Mouse (Mus musculus) heart, embryonic 15.5 days (tissue): ENCODE results near the gene Ctsd. TPM values are rescaled to one million over a fixed set of nuclear protein-coding genes. Genes with fewer than 3 reads are reported as not detected.

ENCODE experiments used
- ATAC-seq: fragments of 200-750 bp; cut with Nextera tagmentation; replicated peaks from 2 replicates; pipeline ENCODE4 v1.8.0; 2017; ENCODE audit warnings: low read depth, moderate TSS enrichment; ENCODE audit not compliant: insufficient number of reproducible peaks, insufficient read depth, low FRiP score
- H3K27ac ChIP-seq: fragments of 300-500 bp; sonication (generic); 2 replicates; pipeline ENCODE4 v1.5.1; 2015; ENCODE audit warnings: mild to moderate bottlenecking, inconsistent platforms
- H3K27me3 ChIP-seq: fragments of 300-500 bp; sonication (generic); 2 replicates; pipeline ENCODE4 v1.6.1; 2015; ENCODE audit warnings: inconsistent platforms
- H3K36me3 ChIP-seq: fragments of 300-500 bp; sonication (generic); 2 replicates; pipeline ENCODE4 v1.6.1; 2015; ENCODE audit warnings: mild to moderate bottlenecking, inconsistent platforms
- H3K4me1 ChIP-seq: fragments of 300-500 bp; sonication (generic); replicated peaks from 2 replicates; pipeline ENCODE4 v1.6.1; 2015; ENCODE audit warnings: inconsistent platforms
- H3K4me2 ChIP-seq: fragments of 300-500 bp; sonication (generic); 2 replicates; pipeline ENCODE4 v1.6.1; 2015; ENCODE audit warnings: inconsistent platforms, mild to moderate bottlenecking, moderate library complexity
- H3K4me3 ChIP-seq: fragments of 300-500 bp; sonication (generic); 2 replicates; pipeline ENCODE4 v1.5.1; 2015; ENCODE audit warnings: mild to moderate bottlenecking, inconsistent platforms
- H3K9ac ChIP-seq: fragments of 300-500 bp; sonication (generic); 2 replicates; pipeline ENCODE4 v1.6.1; 2015; ENCODE audit warnings: mild to moderate bottlenecking, inconsistent platforms
- H3K9me3 ChIP-seq: fragments of 300-500 bp; sonication (generic); replicated peaks from 2 replicates; pipeline ENCODE4 v1.6.1; 2016; ENCODE audit warnings: inconsistent platforms
- WGBS: fragments of 180-500 bp; shearing (Covaris S2); methylation state at CpG from one replicate; pipeline ENCODE4 v1.1.7; 2015; ENCODE audit warnings: mixed read lengths; 5-methylcytosine and 5-hydroxymethylcytosine counted together
- polyA plus RNA-seq: library from polyadenylated mRNA; unstranded; fragments of >200 nt; fragmentation: Nextera tagmentation; extraction: Ambion mirVana; gene quantifications from 2 replicates; pipeline ENCODE4 v1.2.1, GENCODE M21; 2015

The Ctsd gene
- polyA plus RNA-seq, result 389 and 487 TPM in 2 replicates

GRCm38 (mm10) chr7:142387419-142388148 is at the start of gene Ctsd:
Ctsd (minus strand) TSS chr7:142388038.
- under 1% methylated on average over 55 of the region's 55 CpGs for WGBS
- H3K27ac ChIP-seq, result peak within 1 kb of the TSS; percentile 82
- H3K36me3 ChIP-seq, result peaks cover 28% of the 10 kb centered on the region
- peaks cover 23% of the 10 kb centered on the region for H3K4me1 ChIP-seq
- H3K4me2 ChIP-seq, result peak within 1 kb of the TSS; percentile 91
- H3K9ac ChIP-seq, result peak within 1 kb of the TSS; percentile 77
- H3K27me3 ChIP-seq, result no peaks in the 10 kb centered on the region
- no peaks in the 10 kb centered on the region for H3K9me3 ChIP-seq
- peak; percentile 95 for ATAC-seq
- H3K4me3 ChIP-seq, result peak within 1 kb of the TSS; percentile 70

GRCm38 (mm10) chr7:142437324-142437723 is 49.5 kb upstream of the Ctsd start:
- peaks cover 47% of the 10 kb centered on the region for H3K4me1 ChIP-seq
- no peak overlapping the region for H3K4me3 ChIP-seq
- no peaks in the 10 kb centered on the region for H3K36me3 ChIP-seq
- no peak overlapping the region for H3K27ac ChIP-seq
- H3K9ac ChIP-seq, result no peak overlapping the region
- no peak for ATAC-seq
- H3K9me3 ChIP-seq, result no peaks in the 10 kb centered on the region
- 73% methylated on average over 5 of the region's 5 CpGs for WGBS
- H3K4me2 ChIP-seq, result no peak overlapping the region
- no peaks in the 10 kb centered on the region for H3K27me3 ChIP-seq

- Histone ChIP-seq H3K9me3 (no peaks in the 10 kb centered on the region), H3K4me1 (peaks cover 36% of the 10 kb centered on the region), H3K27me3 (no peaks in the 10 kb centered on the region), H3K27ac (peak overlapping the region; percentile 20; the same call in 1 of the 2 replicates), H3K4me2 (no peak overlapping the region), H3K9ac (no peak overlapping the region), H3K36me3 (no peaks in the 10 kb centered on the region), H3K4me3 (no peak overlapping the region)
- 25% methylated on average over 4 of the region's 4 CpGs for WGBS
- no peak for ATAC-seq
Observed at GRCm38 (mm10) chr7:142435524-142435923, 47.7 kb upstream of the Ctsd start.

- no peaks in the 10 kb centered on the region for H3K9me3 ChIP-seq
- no peak within 1 kb of the TSS for H3K4me2 ChIP-seq
- no peak within 1 kb of the TSS for H3K4me3 ChIP-seq
- H3K36me3 ChIP-seq, result no peaks in the 10 kb centered on the region
- 74% methylated on average over 10 of the region's 10 CpGs for WGBS
- H3K27ac ChIP-seq, result peak within 1 kb of the TSS; percentile 56
- peaks cover 41% of the 10 kb centered on the region for H3K4me1 ChIP-seq
- H3K9ac ChIP-seq, result no peak within 1 kb of the TSS
- H3K27me3 ChIP-seq, result no peaks in the 10 kb centered on the region
- ATAC-seq, result no peak
Observed at GRCm38 (mm10) chr7:142434137-142434865, 46.5 kb upstream of the Ctsd start, which contains the start of gene Syt8. Syt8 (plus strand) TSS chr7:142434850.

GRCm38 (mm10) chr7:142433623-142434022 is 45.8 kb upstream of the Ctsd start:
- WGBS, result 22% methylated on average over 19 of the region's 19 CpGs
- H3K27ac ChIP-seq, result peak overlapping the region; percentile 56
- peaks cover 41% of the 10 kb centered on the region for H3K4me1 ChIP-seq
- ATAC-seq, result 0 out of 2 replicates have a peak, but pooled peaks have one; percentile 11
- no peak overlapping the region for H3K4me3 ChIP-seq
- H3K27me3 ChIP-seq, result no peaks in the 10 kb centered on the region
- no peaks in the 10 kb centered on the region for H3K36me3 ChIP-seq
- H3K9ac ChIP-seq, result no peak overlapping the region
- no peaks in the 10 kb centered on the region for H3K9me3 ChIP-seq
- H3K4me2 ChIP-seq, result no peak overlapping the region

GRCm38 (mm10) chr7:142431106-142431505 is 43.3 kb upstream of the Ctsd start:
- Histone ChIP-seq H3K4me2 (no peak overlapping the region), H3K4me1 (peaks cover 36% of the 10 kb centered on the region), H3K27ac (peak overlapping the region; percentile 64), H3K9ac (no peak overlapping the region), H3K36me3 (no peaks in the 10 kb centered on the region), H3K9me3 (no peaks in the 10 kb centered on the region), H3K27me3 (no peaks in the 10 kb centered on the region), H3K4me3 (no peak overlapping the region)
- ATAC-seq, result peak; percentile 24; the same call in 1 of the 2 replicates
- WGBS, result 84% methylated on average over 14 of the region's 14 CpGs

GRCm38 (mm10) chr7:142430160-142430678 is 42.4 kb upstream of the Ctsd start:
- H3K9ac ChIP-seq, result no peak overlapping the region
- peak; percentile 48; the same call in 1 of the 2 replicates for ATAC-seq
- no peaks in the 10 kb centered on the region for H3K9me3 ChIP-seq
- peak overlapping the region; percentile 64 for H3K27ac ChIP-seq
- H3K4me3 ChIP-seq, result no peak overlapping the region
- H3K36me3 ChIP-seq, result no peaks in the 10 kb centered on the region
- no peak overlapping the region; the same call in 1 of the 2 replicates for H3K4me2 ChIP-seq
- H3K4me1 ChIP-seq, result peaks cover 36% of the 10 kb centered on the region
- WGBS, result 21% methylated on average over 12 of the region's 12 CpGs
- no peaks in the 10 kb centered on the region for H3K27me3 ChIP-seq

GRCm38 (mm10) chr7:142428213-142428612 is 40.4 kb upstream of the Ctsd start:
- no peaks in the 10 kb centered on the region for H3K36me3 ChIP-seq
- H3K4me1 ChIP-seq, result peaks cover 22% of the 10 kb centered on the region
- 22% methylated on average over 7 of the region's 7 CpGs for WGBS
- H3K9me3 ChIP-seq, result no peaks in the 10 kb centered on the region
- H3K27me3 ChIP-seq, result no peaks in the 10 kb centered on the region
- H3K4me2 ChIP-seq, result no peak overlapping the region
- no peak overlapping the region for H3K9ac ChIP-seq
- peak; percentile 37; the same call in 1 of the 2 replicates for ATAC-seq
- H3K27ac ChIP-seq, result no peak overlapping the region
- H3K4me3 ChIP-seq, result no peak overlapping the region

- no peaks in the 10 kb centered on the region for H3K36me3 ChIP-seq
- no peak for ATAC-seq
- no peak overlapping the region for H3K27ac ChIP-seq
- no peak overlapping the region for H3K9ac ChIP-seq
- no peak overlapping the region for H3K4me3 ChIP-seq
- H3K9me3 ChIP-seq, result no peaks in the 10 kb centered on the region
- no peaks in the 10 kb centered on the region for H3K27me3 ChIP-seq
- no peak overlapping the region for H3K4me2 ChIP-seq
- peaks cover 17% of the 10 kb centered on the region for H3K4me1 ChIP-seq
- 52% methylated on average over 11 of the region's 11 CpGs for WGBS
Observed at GRCm38 (mm10) chr7:142425641-142426213, 37.9 kb upstream of the Ctsd start.

GRCm38 (mm10) chr7:142421826-142422225 is 34.0 kb upstream of the Ctsd start:
- Histone ChIP-seq H3K36me3 (no peaks in the 10 kb centered on the region), H3K9me3 (no peaks in the 10 kb centered on the region), H3K4me3 (no peak overlapping the region), H3K4me2 (no peak overlapping the region), H3K27me3 (no peaks in the 10 kb centered on the region), H3K4me1 (no peaks in the 10 kb centered on the region), H3K27ac (no peak overlapping the region), H3K9ac (no peak overlapping the region)
- WGBS, result 62% methylated on average over 2 of the region's 2 CpGs
- no peak for ATAC-seq

GRCm38 (mm10) chr7:142419887-142420286 is 32.0 kb upstream of the Ctsd start:
- H3K9me3 ChIP-seq, result no peaks in the 10 kb centered on the region
- no peak overlapping the region for H3K4me2 ChIP-seq
- H3K36me3 ChIP-seq, result no peaks in the 10 kb centered on the region
- 60% methylated on average over 5 of the region's 5 CpGs for WGBS
- H3K27ac ChIP-seq, result no peak overlapping the region
- ATAC-seq, result no peak
- H3K9ac ChIP-seq, result no peak overlapping the region
- no peak overlapping the region for H3K4me3 ChIP-seq
- H3K4me1 ChIP-seq, result no peaks in the 10 kb centered on the region
- no peaks in the 10 kb centered on the region for H3K27me3 ChIP-seq
